Mouse (Mus musculus) intestine, embryonic 14.5 days (tissue): Measurements from ENCODE around the gene Med8. TPM values are rescaled to one million over a fixed set of nuclear protein-coding genes. Genes with fewer than 3 reads are reported as not detected.

ENCODE experiments used
- ATAC-seq: fragments of 200-750 bp; cut with Nextera tagmentation; replicated peaks from 2 replicates; pipeline ENCODE4 v1.8.0; 2017; ENCODE audit warnings: low read depth, moderate number of reproducible peaks, moderate TSS enrichment, moderate library complexity; ENCODE audit not compliant: low FRiP score, low TSS enrichment
- DNase-seq: peaks from one replicate; pipeline ENCODE4 v3.0.0-alpha.2; 2018; ENCODE audit warnings: low spot score
- H3K27ac ChIP-seq: fragments of 300-500 bp; sonication (generic); 2 replicates; pipeline ENCODE4 v1.5.1; 2014; ENCODE audit warnings: low read depth, mild to moderate bottlenecking, control low read depth
- H3K27me3 ChIP-seq: fragments of 300-500 bp; sonication (generic); replicated peaks from 2 replicates; pipeline ENCODE4 v1.6.1; 2014; ENCODE audit warnings: low read length, control low read depth; ENCODE audit not compliant: control insufficient read depth, insufficient read depth
- H3K36me3 ChIP-seq: fragments of 300-500 bp; sonication (generic); 2 replicates; pipeline ENCODE4 v1.6.1; 2014; ENCODE audit warnings: low read length, control low read depth; ENCODE audit not compliant: control insufficient read depth, insufficient read depth
- H3K4me1 ChIP-seq: fragments of 300-500 bp; sonication (generic); replicated peaks from 2 replicates; pipeline ENCODE4 v1.6.1; 2014; ENCODE audit warnings: low read length, control low read depth, mixed read lengths; ENCODE audit not compliant: control insufficient read depth, insufficient read depth
- H3K4me2 ChIP-seq: fragments of 300-500 bp; sonication (generic); 2 replicates; pipeline ENCODE4 v1.6.1; 2014; ENCODE audit warnings: low read length
- H3K4me3 ChIP-seq: fragments of 300-500 bp; sonication (generic); 2 replicates; pipeline ENCODE4 v1.5.1; 2014; ENCODE audit warnings: low read depth, low read length, control low read depth, mixed read lengths
- H3K9ac ChIP-seq: fragments of 300-500 bp; sonication (generic); 2 replicates; pipeline ENCODE4 v1.6.1; 2014; ENCODE audit warnings: mild to moderate bottlenecking, low read length
- H3K9me3 ChIP-seq: fragments of 300-500 bp; sonication (generic); 2 replicates; pipeline ENCODE4 v1.6.1; 2016; ENCODE audit warnings: low read length, control low read depth; ENCODE audit not compliant: control insufficient read depth
- WGBS: fragments of 180-500 bp; shearing (Covaris S2); extraction: QIAGEN DNeasy Blood & Tissue Kit; methylation state at CpG from one replicate; pipeline ENCODE4 v1.1.7; 2014; 5-methylcytosine and 5-hydroxymethylcytosine counted together
- polyA plus RNA-seq: library from polyadenylated mRNA; unstranded; fragments of >200 nt; fragmentation: Nextera tagmentation; extraction: Ambion mirVana; gene quantifications from 2 replicates; pipeline ENCODE4 v1.2.1, GENCODE M21; 2014

The Med8 gene
- polyA plus RNA-seq: 106 and 109 TPM in 2 replicates

- Histone ChIP-seq H3K27ac (peak within 1 kb of the TSS; percentile 47; the same call in 1 of the 2 replicates), H3K27me3 (no peaks in the 10 kb centered on the region), H3K36me3 (peaks cover 40% of the 10 kb centered on the region), H3K4me2 (peak within 1 kb of the TSS; percentile 91), H3K4me1 (peaks cover 14% of the 10 kb centered on the region), H3K9me3 (no peaks in the 10 kb centered on the region), H3K9ac (peak within 1 kb of the TSS; percentile 87), H3K4me3 (peak within 1 kb of the TSS; percentile 98)
- peak; percentile 94 for ATAC-seq
- DNase-seq: peak; percentile 90
- WGBS: under 1% methylated on average over 53 of the region's 53 CpGs
These were observed at the start of gene Med8, which contains the start of gene Szt2 for GRCm38 (mm10) chr4:118409142-118409900. Med8 (plus strand) TSS chr4:118409337. Szt2 (minus strand) TSS chr4:118409273.

- Histone ChIP-seq H3K9me3 (no peaks in the 10 kb centered on the region), H3K27ac (peak overlapping the region; percentile 90), H3K9ac (peak overlapping the region; percentile 82), H3K4me2 (peak overlapping the region; percentile 91), H3K4me1 (peaks cover 10% of the 10 kb centered on the region; the same call in 1 of the 2 replicates), H3K36me3 (peaks cover 34% of the 10 kb centered on the region), H3K4me3 (peak overlapping the region; percentile 76), H3K27me3 (no peaks in the 10 kb centered on the region)
- DNase-seq (peak; percentile 88), ATAC-seq (peak; percentile 87)
- 1% methylated on average over 54 of the region's 54 CpGs for WGBS
These were observed 49.0 kb upstream of the Med8 start for GRCm38 (mm10) chr4:118359896-118360720.

GRCm38 (mm10) chr4:118361451-118361850, 47.7 kb upstream of the Med8 start:
- peaks cover 10% of the 10 kb centered on the region; the same call in 1 of the 2 replicates for H3K4me1 ChIP-seq
- no peak for DNase-seq
- H3K36me3 ChIP-seq: peaks cover 44% of the 10 kb centered on the region
- H3K27me3 ChIP-seq: no peaks in the 10 kb centered on the region
- WGBS: 90% methylated on average over 5 of the region's 5 CpGs
- ATAC-seq: no peak
- no peak overlapping the region for H3K4me2 ChIP-seq
- H3K4me3 ChIP-seq: no peak overlapping the region
- no peak overlapping the region for H3K9ac ChIP-seq
- H3K9me3 ChIP-seq: no peaks in the 10 kb centered on the region
- no peak overlapping the region for H3K27ac ChIP-seq

- Histone ChIP-seq H3K27ac (no peak overlapping the region), H3K4me3 (no peak overlapping the region), H3K9ac (no peak overlapping the region), H3K9me3 (no peaks in the 10 kb centered on the region), H3K4me1 (peaks cover 10% of the 10 kb centered on the region; the same call in 1 of the 2 replicates), H3K36me3 (peaks cover 53% of the 10 kb centered on the region), H3K4me2 (no peak overlapping the region), H3K27me3 (no peaks in the 10 kb centered on the region)
- DNase-seq: no peak
- 90% methylated on average over 6 of the region's 6 CpGs for WGBS
- no peak for ATAC-seq
These were observed 46.3 kb upstream of the Med8 start for GRCm38 (mm10) chr4:118362879-118363278.

- DNase-seq: no peak
- Histone ChIP-seq H3K27ac (no peak overlapping the region), H3K9ac (no peak overlapping the region), H3K9me3 (no peaks in the 10 kb centered on the region), H3K4me1 (peaks cover 10% of the 10 kb centered on the region; the same call in 1 of the 2 replicates), H3K27me3 (no peaks in the 10 kb centered on the region), H3K4me3 (no peak overlapping the region), H3K36me3 (peaks cover 62% of the 10 kb centered on the region), H3K4me2 (no peak overlapping the region)
- ATAC-seq: no peak
- WGBS: 100% methylated on average over 3 of the region's 3 CpGs
These were observed 45.2 kb upstream of the Med8 start for GRCm38 (mm10) chr4:118363985-118364384.

- H3K27me3 ChIP-seq: no peaks in the 10 kb centered on the region
- no peak overlapping the region for H3K27ac ChIP-seq
- peaks cover 7% of the 10 kb centered on the region; the same call in 1 of the 2 replicates for H3K4me1 ChIP-seq
- no peak overlapping the region for H3K4me3 ChIP-seq
- WGBS: 93% methylated on average over 11 of the region's 13 CpGs
- no peak overlapping the region for H3K9ac ChIP-seq
- no peak for ATAC-seq
- H3K4me2 ChIP-seq: no peak overlapping the region
- H3K9me3 ChIP-seq: no peaks in the 10 kb centered on the region
- no peak for DNase-seq
- peaks cover 68% of the 10 kb centered on the region for H3K36me3 ChIP-seq
These were observed 44.5 kb upstream of the Med8 start for GRCm38 (mm10) chr4:118364641-118365040.

GRCm38 (mm10) chr4:118365991-118366390, 43.1 kb upstream of the Med8 start:
- Histone ChIP-seq H3K4me3 (no peak overlapping the region), H3K9me3 (no peaks in the 10 kb centered on the region), H3K4me1 (0 out of 2 replicates have a peak, but pooled peaks cover under 1% of the 10 kb centered on the region), H3K4me2 (no peak overlapping the region), H3K27ac (no peak overlapping the region), H3K27me3 (no peaks in the 10 kb centered on the region), H3K36me3 (peaks cover 78% of the 10 kb centered on the region), H3K9ac (no peak overlapping the region)
- DNase-seq: no peak
- WGBS: 92% methylated on average over 14 of the region's 14 CpGs
- ATAC-seq: no peak

- Histone ChIP-seq H3K9me3 (no peaks in the 10 kb centered on the region), H3K4me2 (no peak overlapping the region), H3K27me3 (no peaks in the 10 kb centered on the region), H3K4me3 (no peak overlapping the region), H3K4me1 (no peaks in the 10 kb centered on the region), H3K9ac (no peak overlapping the region), H3K27ac (no peak overlapping the region), H3K36me3 (peaks cover 84% of the 10 kb centered on the region)
- ATAC-seq (no peak), DNase-seq (no peak)
- 86% methylated on average over 12 of the region's 12 CpGs for WGBS
These were observed 41.6 kb upstream of the Med8 start for GRCm38 (mm10) chr4:118367551-118367950.
